Mouse (Mus musculus): Measurements from ENCODE around the gene Gata2. TPM values are rescaled to one million over a fixed set of nuclear protein-coding genes. Genes with fewer than 3 reads are reported as not detected.

The Gata2 gene
- polyA plus RNA-seq, 1 experiment from 2014 or later: 17.6 TPM

- no peak overlapping the region for H3K9ac ChIP-seq
- H3K27me3 ChIP-seq (replicated peaks): peaks cover 78% of the 10 kb centered on the region
- ATAC-seq (ENCODE audit: extremely low read depth, insufficient number of reproducible peaks, low FRiP score, low TSS enrichment): no peak
- H3K4me2 ChIP-seq: peak overlapping the region; percentile 27; the same call in 1 of the 2 replicates
- no peak overlapping the region for H3K4me3 ChIP-seq
- H3K4me1 ChIP-seq: no peaks in the 10 kb centered on the region; the same call in 1 of the 2 replicates
- no peak overlapping the region for H3K27ac ChIP-seq (replicated peaks)
- no peaks in the 10 kb centered on the region for H3K9me3 ChIP-seq
- 5% methylated on average over 15 of the region's 15 CpGs for WGBS
- no peaks in the 10 kb centered on the region for H3K36me3 ChIP-seq
Observed at GRCm38 (mm10) chr6:88242604-88243003, 48.9 kb downstream of the Gata2 start.

- H3K4me3 ChIP-seq: no peak overlapping the region
- H3K4me2 ChIP-seq: no peak overlapping the region
- H3K27ac ChIP-seq (replicated peaks): no peak overlapping the region
- WGBS: 83% methylated on average over 1 of the region's 1 CpGs
- H3K9ac ChIP-seq: no peak overlapping the region
- no peaks in the 10 kb centered on the region for H3K9me3 ChIP-seq
- ATAC-seq (ENCODE audit: extremely low read depth, insufficient number of reproducible peaks, low FRiP score, low TSS enrichment): no peak
- H3K36me3 ChIP-seq: no peaks in the 10 kb centered on the region
- H3K27me3 ChIP-seq (replicated peaks): peaks cover 21% of the 10 kb centered on the region; the same call in 1 of the 2 replicates
- peaks cover 15% of the 10 kb centered on the region for H3K4me1 ChIP-seq
Observed at GRCm38 (mm10) chr6:88249231-88249630, 55.5 kb downstream of the Gata2 start.

GRCm38 (mm10) chr6:88251396-88251795 lies 57.7 kb downstream of the Gata2 start:
- WGBS: 72% methylated on average over 1 of the region's 1 CpGs
- Histone ChIP-seq H3K4me1 (peaks cover 28% of the 10 kb centered on the region), H3K27ac (replicated peaks) (no peak overlapping the region), H3K36me3 (no peaks in the 10 kb centered on the region), H3K9me3 (no peaks in the 10 kb centered on the region), H3K4me3 (no peak overlapping the region), H3K27me3 (replicated peaks) (peaks cover 9% of the 10 kb centered on the region; the same call in 1 of the 2 replicates), H3K9ac (no peak overlapping the region), H3K4me2 (no peak overlapping the region)
- no peak for ATAC-seq (ENCODE audit: extremely low read depth, insufficient number of reproducible peaks, low FRiP score, low TSS enrichment)

DNA sequence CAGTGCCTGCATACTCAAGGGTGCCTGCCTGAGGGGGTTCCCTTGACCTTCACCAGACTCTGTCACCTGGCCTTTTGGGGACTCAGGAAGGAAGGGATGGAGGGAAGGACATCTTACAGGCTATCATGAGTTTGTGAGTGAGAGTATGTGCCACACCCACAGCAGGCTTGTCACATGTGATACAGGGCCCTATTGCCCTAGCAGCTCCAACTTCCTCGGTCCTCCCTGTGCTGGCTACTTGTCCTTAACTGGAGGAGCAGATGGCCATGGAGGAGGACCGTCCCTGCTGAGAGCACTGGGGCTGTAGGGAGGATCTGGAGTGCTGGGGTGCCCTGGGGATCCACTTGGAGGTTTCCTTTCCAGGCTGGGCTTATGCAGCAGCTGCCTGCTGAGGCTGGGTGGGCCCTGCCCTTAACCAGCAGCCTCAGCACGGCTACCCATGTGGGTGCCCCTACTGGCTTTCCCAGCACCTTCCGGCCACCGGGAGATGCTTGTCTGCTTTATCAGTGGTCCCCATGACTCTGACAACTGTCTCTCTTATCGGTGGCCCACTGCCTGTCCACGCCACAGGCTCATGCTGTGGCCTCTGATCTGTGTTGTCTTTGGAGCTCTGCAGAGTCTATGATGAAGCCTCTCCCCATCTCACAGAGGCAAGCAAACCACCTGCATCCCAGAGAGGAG lies 58.2 kb downstream of the Gata2 start:
- H3K36me3 ChIP-seq: no peaks in the 10 kb centered on the region
- WGBS: 47% methylated on average over 7 of the region's 7 CpGs
- H3K9me3 ChIP-seq: no peaks in the 10 kb centered on the region
- no peak overlapping the region for H3K9ac ChIP-seq
- H3K4me1 ChIP-seq: peaks cover 33% of the 10 kb centered on the region
- H3K4me3 ChIP-seq: no peak overlapping the region
- peaks cover 4% of the 10 kb centered on the region; the same call in 1 of the 2 replicates for H3K27me3 ChIP-seq (replicated peaks)
- H3K4me2 ChIP-seq: no peak overlapping the region
- H3K27ac ChIP-seq (replicated peaks): no peak overlapping the region
- ATAC-seq (ENCODE audit: extremely low read depth, insufficient number of reproducible peaks, low FRiP score, low TSS enrichment): no peak

DNA sequence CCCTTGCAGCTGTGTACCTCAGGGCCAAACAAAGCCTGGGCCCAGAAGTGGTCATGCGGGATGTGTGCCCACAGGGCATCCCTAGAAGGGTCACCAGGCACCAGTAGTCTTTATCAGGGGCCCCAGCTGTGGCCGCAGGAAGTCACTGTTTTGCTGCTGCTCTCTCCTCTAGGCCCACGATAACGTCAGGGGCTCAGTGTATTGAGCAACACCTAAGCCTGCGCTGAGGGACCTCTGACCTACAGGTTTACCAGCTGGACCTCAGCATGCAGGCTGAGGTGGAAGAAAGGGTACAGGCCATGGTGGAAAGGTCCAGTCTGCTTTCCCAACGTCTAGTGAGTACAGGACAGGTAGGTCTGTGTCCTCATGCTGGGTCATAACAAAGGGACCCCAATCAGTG lies 60.4 kb downstream of the Gata2 start:
- ATAC-seq (ENCODE audit: extremely low read depth, insufficient number of reproducible peaks, low FRiP score, low TSS enrichment): no peak
- no peak overlapping the region for H3K27ac ChIP-seq (replicated peaks)
- H3K4me1 ChIP-seq: peaks cover 21% of the 10 kb centered on the region
- no peak overlapping the region for H3K9ac ChIP-seq
- no peaks in the 10 kb centered on the region for H3K9me3 ChIP-seq
- H3K36me3 ChIP-seq: no peaks in the 10 kb centered on the region
- H3K4me3 ChIP-seq: no peak overlapping the region
- H3K4me2 ChIP-seq: no peak overlapping the region
- 47% methylated on average over 6 of the region's 6 CpGs for WGBS
- no peaks in the 10 kb centered on the region; the same call in 1 of the 2 replicates for H3K27me3 ChIP-seq (replicated peaks)

- Histone ChIP-seq H3K4me2 (no peak overlapping the region), H3K27ac (replicated peaks) (no peak overlapping the region), H3K4me3 (no peak overlapping the region), H3K36me3 (no peaks in the 10 kb centered on the region), H3K9ac (no peak overlapping the region), H3K27me3 (replicated peaks) (no peaks in the 10 kb centered on the region; the same call in 1 of the 2 replicates), H3K4me1 (peaks cover 21% of the 10 kb centered on the region), H3K9me3 (no peaks in the 10 kb centered on the region)
- ATAC-seq (ENCODE audit: extremely low read depth, insufficient number of reproducible peaks, low FRiP score, low TSS enrichment): no peak
- WGBS: 14% methylated on average over 4 of the region's 4 CpGs
Observed at GRCm38 (mm10) chr6:88255435-88255834, 61.7 kb downstream of the Gata2 start.

Other genes starting within 250 kb of the Gata2 start
- gene H1fx, start 212.3 kb upstream of the Gata2 start, polyA plus RNA-seq (2015; fragmentation: Nextera tagmentation; extraction: Ambion mirVana): 7.5 and 7.9 TPM in 2 replicates
- 195 and 206 TPM in 2 replicates for gene Rab7, start 148.6 kb upstream of the Gata2 start, polyA plus RNA-seq (2015; fragmentation: Nextera tagmentation; extraction: Ambion mirVana)
- gene Rpn1, start 109.4 kb upstream of the Gata2 start, polyA plus RNA-seq (2015; fragmentation: Nextera tagmentation; extraction: Ambion mirVana): 207 and 217 TPM in 2 replicates
- not detected in 2 replicates for gene Dnajb8, start 28.4 kb downstream of the Gata2 start, polyA plus RNA-seq (2015; fragmentation: Nextera tagmentation; extraction: Ambion mirVana)